Mouse (Mus musculus): Measurements from ENCODE around the gene Zfp941.
"Not testable (repeated sequence)": the region's sequence is repeated elsewhere in the genome, so short reads cannot be mapped to it uniquely, and the experiment has no call there.

Gene Zfp941

DNA sequence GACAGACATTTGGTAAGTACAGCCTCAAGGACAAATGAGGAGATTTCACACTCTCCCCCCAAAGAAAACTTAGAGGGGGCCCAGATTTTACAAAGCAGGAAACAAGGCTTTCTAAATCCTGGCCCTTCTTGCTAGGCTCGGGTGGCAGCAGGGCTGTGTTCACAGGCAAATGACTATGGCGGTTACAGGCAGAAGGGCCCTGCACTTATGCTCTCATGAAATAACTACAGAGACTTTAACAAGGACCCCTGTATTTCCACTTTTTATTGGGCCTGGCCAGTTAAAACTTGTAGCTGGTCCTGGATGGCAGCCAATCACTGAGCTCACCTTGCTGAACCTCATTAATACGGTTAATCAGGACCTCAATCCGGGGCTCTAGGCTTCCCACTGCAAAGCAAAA lies 41.4 kb downstream of the Zfp941 start:
- DNase-seq (ENCODE audit: low read depth), result no peak

GRCm38 (mm10) chr7:140765888-140766739 lies 55.9 kb downstream of the Zfp941 start:
- DNase-seq (ENCODE audit: low read depth), result no peak

GRCm38 (mm10) chr7:140765391-140765790 lies 56.6 kb downstream of the Zfp941 start:
- not testable (repeated sequence) for DNase-seq (ENCODE audit: low read depth)

- no peak for DNase-seq (ENCODE audit: low read depth)
Observed at GRCm38 (mm10) chr7:140763447-140764020, 58.4 kb downstream of the Zfp941 start, which contains the start of gene Cyp2e1. Cyp2e1 (plus strand) TSS chr7:140763739.

DNA sequence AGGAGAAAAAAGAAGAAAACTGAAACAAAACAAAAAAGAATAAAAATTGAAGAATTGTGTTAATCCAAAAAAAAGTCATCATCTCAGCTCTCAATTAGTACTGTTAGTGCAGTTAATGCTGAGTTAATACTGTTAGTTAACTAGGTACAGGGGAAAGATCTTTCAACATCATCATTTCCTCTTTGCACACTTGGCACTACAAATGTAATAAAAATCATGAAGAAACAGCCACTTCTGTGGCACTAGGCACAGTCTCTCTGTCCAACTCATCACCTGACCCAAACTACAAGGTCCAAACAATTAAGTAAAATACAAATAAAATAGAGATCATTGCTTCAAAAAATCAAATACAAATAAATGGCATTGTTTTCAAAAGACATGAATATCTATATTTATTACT lies 61.3 kb downstream of the Zfp941 start:
- no peak for DNase-seq (ENCODE audit: low read depth)
